Mouse (Mus musculus): ENCODE data around the gene Nfia.

- TF ChIP-seq CTCF (IDR thresholded peaks at IDR 0.05; ENCODE audit: low read depth, low read length) (no peak), POLR2A (IDR thresholded peaks at IDR 0.05; ENCODE audit: borderline replicate concordance, low read depth, low read length) (no peak)
These were observed 127.9 kb downstream of the Nfia start for GRCm38 (mm10) chr4:97900256-97900944.

Measured in bone marrow macrophage, adult 2 months (primary cell).